Mouse (Mus musculus): ENCODE measurements around the gene Cep126. TPM values are rescaled to one million over a fixed set of nuclear protein-coding genes. Genes with fewer than 3 reads are reported as not detected.
A peak's percentile ranks its signal among the peaks of the same experiment; 100 is the strongest.

The Cep126 gene
- polyA plus RNA-seq, 1 experiment from 2014 or later: 5.4 TPM

DNA sequence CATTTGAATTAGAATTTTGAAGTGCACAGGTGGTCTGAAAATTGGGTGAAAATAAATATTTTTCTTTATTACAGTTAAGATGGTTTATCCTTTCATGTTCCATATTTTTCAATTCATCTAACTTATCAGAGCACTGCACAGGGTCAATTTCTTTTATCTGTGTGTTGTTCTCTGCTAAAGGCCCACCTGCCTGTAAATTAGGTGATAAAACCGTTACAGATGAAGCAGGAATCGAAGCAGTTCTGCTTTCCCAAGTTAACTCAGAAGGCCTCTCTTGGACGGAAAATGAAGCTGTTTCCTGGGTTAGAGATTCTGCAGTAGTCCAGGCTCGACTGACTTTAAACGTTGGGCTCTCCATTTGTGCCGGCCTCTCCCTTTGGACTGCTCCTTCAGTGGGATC is 33.1 kb downstream of the Cep126 start:
- DNase-seq (ENCODE audit: low spot score) (no peak), ATAC-seq (replicated peaks; ENCODE audit: low FRiP score) (no peak)
- Histone ChIP-seq H3K4me3 (ENCODE audit: low read depth, low read length) (no peak overlapping the region), H3K36me3 (ENCODE audit: control insufficient read depth, insufficient read depth, low read length) (no peaks in the 10 kb centered on the region), H3K27ac (ENCODE audit: low read depth, low read length) (no peak overlapping the region), H3K27me3 (ENCODE audit: control insufficient read depth, insufficient read depth, low read length) (no peaks in the 10 kb centered on the region), H3K9me3 (ENCODE audit: control insufficient read depth, low read length) (no peaks in the 10 kb centered on the region), H3K4me2 (ENCODE audit: low read depth, low read length, severe bottlenecking) (no peak overlapping the region), H3K9ac (ENCODE audit: low read length) (no peak overlapping the region), H3K4me1 (replicated peaks; ENCODE audit: control insufficient read depth, insufficient read depth, low read length) (no peaks in the 10 kb centered on the region)
- 90% methylated on average over 6 of the region's 6 CpGs for WGBS

DNA sequence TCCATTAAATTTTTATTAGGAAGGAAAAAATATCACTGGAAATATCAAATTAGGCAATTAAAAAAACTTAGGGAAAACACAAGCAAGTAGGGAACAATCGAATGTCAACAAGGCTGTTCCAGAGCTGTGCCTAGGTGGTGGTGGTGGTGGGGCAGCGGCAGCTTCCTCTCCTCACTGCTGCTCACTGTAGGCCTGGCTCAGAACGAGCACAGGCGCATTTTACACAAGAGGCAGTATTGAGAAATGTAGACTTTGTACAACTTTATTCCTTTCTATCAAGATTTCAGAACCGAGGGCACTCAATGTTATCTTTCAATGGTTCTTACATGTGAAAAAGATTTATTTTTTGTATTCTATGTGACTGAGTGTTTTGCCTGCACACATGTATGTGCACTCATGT is 55.2 kb downstream of the Cep126 start:
- Histone ChIP-seq H3K4me2 (ENCODE audit: low read depth, low read length, severe bottlenecking) (no peak overlapping the region), H3K9me3 (ENCODE audit: control insufficient read depth, low read length) (no peaks in the 10 kb centered on the region), H3K27ac (ENCODE audit: low read depth, low read length) (no peak overlapping the region), H3K4me3 (ENCODE audit: low read depth, low read length) (no peak overlapping the region), H3K27me3 (ENCODE audit: control insufficient read depth, insufficient read depth, low read length) (no peaks in the 10 kb centered on the region), H3K4me1 (replicated peaks; ENCODE audit: control insufficient read depth, insufficient read depth, low read length) (no peaks in the 10 kb centered on the region), H3K36me3 (ENCODE audit: control insufficient read depth, insufficient read depth, low read length) (no peaks in the 10 kb centered on the region), H3K9ac (ENCODE audit: low read length) (no peak overlapping the region)
- DNase-seq (ENCODE audit: low spot score) (no peak), ATAC-seq (replicated peaks; ENCODE audit: low FRiP score) (no peak)
- 87% methylated on average over 5 of the region's 5 CpGs for WGBS

DNA sequence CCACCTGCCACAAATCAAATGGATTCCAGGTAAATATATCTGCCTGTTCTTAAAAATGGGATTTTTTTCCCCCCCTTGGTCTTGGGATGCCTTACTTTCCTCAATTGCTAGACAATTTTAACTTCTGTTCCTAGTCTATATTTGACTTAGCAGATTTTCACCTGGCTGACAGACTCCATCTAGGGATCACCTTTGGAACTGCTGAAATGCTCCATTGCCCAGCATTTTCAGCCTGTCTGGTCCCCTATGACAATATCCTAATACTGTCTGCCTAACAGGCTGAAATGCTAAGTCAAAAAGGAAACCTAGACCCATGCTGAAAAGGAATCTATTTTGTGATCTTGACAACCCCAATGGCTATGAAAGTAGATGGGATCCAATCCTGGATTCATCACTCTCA is 59.7 kb downstream of the Cep126 start:
- H3K9me3 ChIP-seq (ENCODE audit: control insufficient read depth, low read length): no peaks in the 10 kb centered on the region
- H3K9ac ChIP-seq (ENCODE audit: low read length): no peak overlapping the region
- no peak for DNase-seq (ENCODE audit: low spot score)
- H3K27ac ChIP-seq (ENCODE audit: low read depth, low read length): no peak overlapping the region
- H3K4me1 ChIP-seq (replicated peaks; ENCODE audit: control insufficient read depth, insufficient read depth, low read length): no peaks in the 10 kb centered on the region
- H3K4me3 ChIP-seq (ENCODE audit: low read depth, low read length): no peak overlapping the region
- no peak for ATAC-seq (replicated peaks; ENCODE audit: low FRiP score)
- no peak overlapping the region for H3K4me2 ChIP-seq (ENCODE audit: low read depth, low read length, severe bottlenecking)
- H3K36me3 ChIP-seq (ENCODE audit: control insufficient read depth, insufficient read depth, low read length): no peaks in the 10 kb centered on the region
- H3K27me3 ChIP-seq (ENCODE audit: control insufficient read depth, insufficient read depth, low read length): no peaks in the 10 kb centered on the region

DNA sequence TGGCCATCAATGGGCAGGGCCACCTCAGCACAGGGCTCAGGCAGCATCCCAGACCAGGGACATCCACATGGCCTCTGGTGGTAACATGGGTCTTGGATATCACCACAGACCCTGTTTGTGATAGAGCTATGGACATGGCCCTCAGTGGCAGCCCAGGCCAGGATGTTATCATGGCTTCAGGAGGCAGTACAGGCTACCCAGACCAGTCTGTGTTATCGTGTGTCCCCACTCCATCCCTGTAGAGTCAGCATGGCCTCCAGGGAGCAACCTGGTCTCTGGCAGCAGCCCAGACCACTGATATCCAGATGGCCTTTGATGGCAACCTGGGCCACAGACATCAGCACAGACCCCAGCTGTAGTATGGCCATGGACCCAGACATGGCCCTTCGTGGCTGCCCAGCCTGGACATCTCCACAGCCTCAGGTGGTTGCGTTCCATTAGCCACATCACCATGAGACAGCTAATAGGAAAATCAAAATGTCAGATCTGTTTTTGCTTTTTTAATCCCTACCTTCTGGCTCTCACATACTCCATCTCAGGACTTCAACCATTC is 60.8 kb downstream of the Cep126 start:
- Histone ChIP-seq H3K9me3 (ENCODE audit: control insufficient read depth, low read length) (no peaks in the 10 kb centered on the region), H3K4me3 (ENCODE audit: low read depth, low read length) (no peak overlapping the region), H3K9ac (ENCODE audit: low read length) (no peak overlapping the region), H3K4me2 (ENCODE audit: low read depth, low read length, severe bottlenecking) (no peak overlapping the region), H3K36me3 (ENCODE audit: control insufficient read depth, insufficient read depth, low read length) (no peaks in the 10 kb centered on the region), H3K27ac (ENCODE audit: low read depth, low read length) (no peak overlapping the region), H3K27me3 (ENCODE audit: control insufficient read depth, insufficient read depth, low read length) (no peaks in the 10 kb centered on the region), H3K4me1 (replicated peaks; ENCODE audit: control insufficient read depth, insufficient read depth, low read length) (no peaks in the 10 kb centered on the region)
- ATAC-seq (replicated peaks; ENCODE audit: low FRiP score) (no peak), DNase-seq (ENCODE audit: low spot score) (no peak)
- WGBS: 93% methylated on average over 3 of the region's 3 CpGs

DNA sequence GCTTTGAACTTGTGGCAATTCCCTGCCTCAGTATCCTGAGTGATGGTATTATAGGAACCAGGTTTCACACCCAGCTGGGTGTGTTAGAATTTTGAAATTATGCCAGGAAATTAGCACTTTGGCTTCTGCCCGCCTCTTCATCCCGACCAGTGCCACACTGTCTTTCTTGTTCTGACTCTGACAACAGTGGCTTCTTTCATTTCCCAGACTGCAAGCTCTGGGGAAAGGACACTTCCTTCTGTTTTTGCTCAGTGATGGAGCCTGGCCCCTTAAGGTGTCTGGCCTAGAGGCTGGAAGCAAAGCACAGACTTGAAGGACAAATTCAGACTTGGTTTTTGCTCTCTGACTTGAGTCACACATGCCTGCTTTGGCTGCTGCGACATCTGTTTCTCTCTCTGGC is 74.5 kb downstream of the Cep126 start:
- no peaks in the 10 kb centered on the region for H3K4me1 ChIP-seq (replicated peaks; ENCODE audit: control insufficient read depth, insufficient read depth, low read length)
- ATAC-seq (replicated peaks; ENCODE audit: low FRiP score) (no peak), DNase-seq (ENCODE audit: low spot score) (no peak)
- no peaks in the 10 kb centered on the region for H3K36me3 ChIP-seq (ENCODE audit: control insufficient read depth, insufficient read depth, low read length)
- no peaks in the 10 kb centered on the region for H3K9me3 ChIP-seq (ENCODE audit: control insufficient read depth, low read length)
- H3K27ac ChIP-seq (ENCODE audit: low read depth, low read length): no peak overlapping the region
- H3K4me3 ChIP-seq (ENCODE audit: low read depth, low read length): no peak overlapping the region
- H3K27me3 ChIP-seq (ENCODE audit: control insufficient read depth, insufficient read depth, low read length): no peaks in the 10 kb centered on the region
- WGBS: 74% methylated on average over 3 of the region's 3 CpGs
- H3K9ac ChIP-seq (ENCODE audit: low read length): no peak overlapping the region
- no peak overlapping the region for H3K4me2 ChIP-seq (ENCODE audit: low read depth, low read length, severe bottlenecking)

DNA sequence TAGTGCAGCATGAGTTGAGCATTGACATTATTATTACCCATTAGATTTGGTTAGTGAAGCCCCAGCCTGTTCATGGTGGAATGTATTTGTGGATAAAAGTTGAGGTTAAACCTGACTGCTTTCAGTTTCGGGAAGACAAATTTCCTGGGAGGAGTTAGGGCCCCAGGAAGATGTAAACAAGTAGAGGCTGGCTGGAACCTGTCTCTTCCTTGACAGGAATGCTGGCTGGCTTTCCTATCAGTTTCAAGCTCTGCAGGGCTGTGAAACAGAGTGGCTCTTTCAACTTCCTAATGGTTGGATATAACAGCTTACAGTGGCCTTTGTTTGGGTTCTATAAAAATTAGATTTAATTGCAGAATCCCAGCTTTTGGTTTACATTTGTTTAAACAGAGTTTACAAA is 79.3 kb downstream of the Cep126 start:
- Histone ChIP-seq H3K9me3 (ENCODE audit: control insufficient read depth, low read length) (no peaks in the 10 kb centered on the region), H3K36me3 (ENCODE audit: control insufficient read depth, insufficient read depth, low read length) (no peaks in the 10 kb centered on the region), H3K4me1 (replicated peaks; ENCODE audit: control insufficient read depth, insufficient read depth, low read length) (no peaks in the 10 kb centered on the region), H3K4me3 (ENCODE audit: low read depth, low read length) (no peak overlapping the region), H3K27ac (ENCODE audit: low read depth, low read length) (no peak overlapping the region), H3K27me3 (ENCODE audit: control insufficient read depth, insufficient read depth, low read length) (no peaks in the 10 kb centered on the region), H3K4me2 (ENCODE audit: low read depth, low read length, severe bottlenecking) (no peak overlapping the region), H3K9ac (ENCODE audit: low read length) (no peak overlapping the region)
- ATAC-seq (replicated peaks; ENCODE audit: low FRiP score) (no peak), DNase-seq (ENCODE audit: low spot score) (no peak)
- 60% methylated on average over 1 of the region's 1 CpGs for WGBS

DNA sequence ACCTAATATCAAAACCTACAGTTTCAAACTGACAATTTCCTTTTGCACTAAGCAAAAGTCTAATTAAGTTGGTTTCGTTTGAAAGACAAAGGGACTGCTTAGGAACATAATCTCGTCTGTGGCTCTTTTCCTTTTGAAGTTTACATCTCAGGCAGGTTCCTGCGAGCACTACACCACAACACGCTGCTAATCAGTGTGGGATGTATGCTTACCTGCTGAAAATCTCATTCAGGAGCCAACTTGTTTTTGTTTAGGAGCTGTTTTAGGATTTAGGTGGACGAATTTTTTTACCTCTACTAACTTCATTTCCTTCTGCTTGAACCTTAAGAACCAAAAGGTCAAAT is 91.1 kb downstream of the Cep126 start:
- peak overlapping the region; percentile 71; the same call in 1 of the 2 replicates for H3K4me3 ChIP-seq (ENCODE audit: low read depth, low read length)
- 17% methylated on average over 5 of the region's 5 CpGs for WGBS
- peak; percentile 56 for ATAC-seq (replicated peaks; ENCODE audit: low FRiP score)
- H3K27me3 ChIP-seq (ENCODE audit: control insufficient read depth, insufficient read depth, low read length): no peaks in the 10 kb centered on the region
- H3K9me3 ChIP-seq (ENCODE audit: control insufficient read depth, low read length): no peaks in the 10 kb centered on the region
- H3K4me1 ChIP-seq (replicated peaks; ENCODE audit: control insufficient read depth, insufficient read depth, low read length): peaks cover 2% of the 10 kb centered on the region; the same call in 1 of the 2 replicates
- H3K4me2 ChIP-seq (ENCODE audit: low read depth, low read length, severe bottlenecking): peak overlapping the region; percentile 19; the same call in 1 of the 2 replicates
- peak overlapping the region; percentile 73 for H3K9ac ChIP-seq (ENCODE audit: low read length)
- peak overlapping the region; percentile 19; the same call in 1 of the 2 replicates for H3K27ac ChIP-seq (ENCODE audit: low read depth, low read length)
- no peaks in the 10 kb centered on the region for H3K36me3 ChIP-seq (ENCODE audit: control insufficient read depth, insufficient read depth, low read length)
- DNase-seq (ENCODE audit: low spot score): no peak

DNA sequence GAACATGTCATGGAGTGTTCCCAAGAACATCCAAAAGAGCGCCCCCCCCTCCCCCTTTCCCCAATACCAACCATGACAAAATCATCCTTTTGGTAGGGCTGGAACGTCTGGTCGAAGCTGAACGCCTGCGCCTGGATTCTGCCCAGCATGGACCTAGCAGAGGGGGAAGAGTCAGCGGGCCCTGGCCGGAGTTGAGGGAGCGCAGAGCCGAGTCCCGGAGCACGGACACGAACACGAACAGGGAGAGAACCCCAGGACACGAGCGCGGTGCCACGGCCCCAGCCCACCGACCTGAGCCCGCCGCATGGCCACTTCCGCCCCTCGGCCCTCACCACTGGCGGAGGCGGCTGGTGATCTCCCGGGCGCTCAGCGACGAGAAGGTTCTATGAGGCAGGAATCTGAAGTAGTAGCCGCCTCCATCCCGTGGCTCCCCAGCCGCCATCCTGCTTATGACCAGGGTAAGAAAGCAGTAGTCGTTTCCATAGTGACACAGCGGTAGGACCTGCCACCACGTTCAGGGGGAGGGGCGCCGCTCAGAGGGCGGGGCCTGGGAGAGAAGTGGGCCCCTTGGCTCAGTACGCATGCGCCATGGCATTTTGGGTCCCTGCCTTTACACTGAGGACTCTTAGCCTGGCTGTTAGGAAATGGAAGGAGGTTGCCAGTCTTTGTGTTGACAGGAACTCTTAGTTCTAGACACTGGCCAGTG is 91.6 kb downstream of the Cep126 start, which contains the start of gene Cfap300:
Gene Cfap300, minus strand, starts transcription at position 486 of the 706 bp plus-strand sequence.
- WGBS: under 1% methylated on average over 39 of the region's 39 CpGs

DNA sequence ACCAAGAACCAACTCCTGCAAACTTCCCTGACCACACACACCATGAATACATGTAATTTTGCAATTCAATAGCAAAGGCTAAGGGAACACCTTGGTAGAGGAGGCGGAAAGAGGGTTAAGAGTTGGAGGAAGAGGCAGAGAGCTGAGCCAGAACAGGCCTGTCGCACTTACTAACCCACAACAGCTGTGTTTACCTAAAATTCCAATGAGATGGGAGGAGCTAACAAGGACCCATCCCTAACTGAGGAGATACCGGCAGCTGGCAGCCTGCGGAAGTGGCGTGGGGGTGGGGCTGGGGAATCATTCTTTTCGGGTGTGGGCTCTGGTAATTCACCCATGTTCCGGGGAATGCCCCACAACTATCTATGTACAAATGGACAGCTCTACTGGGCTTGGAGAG is 98.5 kb downstream of the Cep126 start:
- no peak overlapping the region for H3K4me3 ChIP-seq (ENCODE audit: low read depth, low read length)
- H3K36me3 ChIP-seq (ENCODE audit: control insufficient read depth, insufficient read depth, low read length): no peaks in the 10 kb centered on the region
- H3K4me2 ChIP-seq (ENCODE audit: low read depth, low read length, severe bottlenecking): no peak overlapping the region
- ATAC-seq (replicated peaks; ENCODE audit: low FRiP score) (peak; percentile 38), DNase-seq (ENCODE audit: low spot score) (no peak)
- H3K4me1 ChIP-seq (replicated peaks; ENCODE audit: control insufficient read depth, insufficient read depth, low read length): no peaks in the 10 kb centered on the region
- no peaks in the 10 kb centered on the region for H3K27me3 ChIP-seq (ENCODE audit: control insufficient read depth, insufficient read depth, low read length)
- no peak overlapping the region for H3K9ac ChIP-seq (ENCODE audit: low read length)
- H3K27ac ChIP-seq (ENCODE audit: low read depth, low read length): no peak overlapping the region
- WGBS: 44% methylated on average over 7 of the region's 7 CpGs
- H3K9me3 ChIP-seq (ENCODE audit: control insufficient read depth, low read length): no peaks in the 10 kb centered on the region

More for the DNA sequence above, 91.6 kb downstream of the Cep126 start, which contains the start of gene Cfap300:
- Histone ChIP-seq H3K27me3 (ENCODE audit: control insufficient read depth, insufficient read depth, low read length) (no peaks in the 10 kb centered on the region), H3K4me1 (replicated peaks; ENCODE audit: control insufficient read depth, insufficient read depth, low read length) (peaks cover 2% of the 10 kb centered on the region; the same call in 1 of the 2 replicates), H3K36me3 (ENCODE audit: control insufficient read depth, insufficient read depth, low read length) (no peaks in the 10 kb centered on the region), H3K9me3 (ENCODE audit: control insufficient read depth, low read length) (no peaks in the 10 kb centered on the region), H3K4me2 (ENCODE audit: low read depth, low read length, severe bottlenecking) (peak within 1 kb of the TSS; percentile 69), H3K9ac (ENCODE audit: low read length) (peak within 1 kb of the TSS; percentile 73), H3K4me3 (ENCODE audit: low read depth, low read length) (peak within 1 kb of the TSS; percentile 71), H3K27ac (ENCODE audit: low read depth, low read length) (peak within 1 kb of the TSS; percentile 57)
- ATAC-seq (replicated peaks; ENCODE audit: low FRiP score) (peak; percentile 99), DNase-seq (ENCODE audit: low spot score) (peak; percentile 98)
